Mouse (Mus musculus): ENCODE measurements around the gene Socs7. TPM values are rescaled to one million over a fixed set of nuclear protein-coding genes. Genes with fewer than 3 reads are reported as not detected.

Gene Socs7
- total and polyA plus RNA-seq, 2 experiments: 3.7 to 4.0 TPM

GRCm38 (mm10) chr11:97345446-97345845, 16.9 kb upstream of the Socs7 start:
- DNase-seq (ENCODE audit: extremely low read depth, low read depth, low spot score): no peak
- Histone ChIP-seq H3K4me1 (ENCODE audit: control insufficient read depth, insufficient read depth, low read length) (no peaks in the 10 kb centered on the region), H3K9ac (ENCODE audit: low read depth, low read length) (no peak overlapping the region), H3K4me3 (ENCODE audit: insufficient read depth, low read depth, low read length) (no peak overlapping the region), H3K79me2 (ENCODE audit: control insufficient read depth, insufficient read depth, low read length) (no peaks in the 10 kb centered on the region), H3K36me3 (ENCODE audit: control insufficient read depth, insufficient read depth, low read length) (no peaks in the 10 kb centered on the region), H3K27ac (replicated peaks; ENCODE audit: insufficient read depth, low read depth, low read length) (no peak overlapping the region), H3K27me3 (ENCODE audit: control insufficient read depth, insufficient read depth, low read length) (no peaks in the 10 kb centered on the region)
- 73% methylated on average over 10 of the region's 10 CpGs for WGBS
- TF ChIP-seq CTCF (IDR thresholded peaks at IDR 0.05; ENCODE audit: low read depth, low read length) (no peak), POLR2A (IDR thresholded peaks at IDR 0.05; ENCODE audit: extremely low read depth, insufficient read depth, low read length) (no peak)

- TF ChIP-seq POLR2A (IDR thresholded peaks at IDR 0.05; ENCODE audit: extremely low read depth, insufficient read depth, low read length) (no peak), CTCF (IDR thresholded peaks at IDR 0.05; ENCODE audit: low read depth, low read length) (no peak)
- H3K4me3 ChIP-seq (ENCODE audit: insufficient read depth, low read depth, low read length): no peak overlapping the region
- H3K9ac ChIP-seq (ENCODE audit: low read depth, low read length): no peak overlapping the region
- H3K4me1 ChIP-seq (ENCODE audit: control insufficient read depth, insufficient read depth, low read length): no peaks in the 10 kb centered on the region
- no peaks in the 10 kb centered on the region for H3K27me3 ChIP-seq (ENCODE audit: control insufficient read depth, insufficient read depth, low read length)
- no peak for DNase-seq (ENCODE audit: extremely low read depth, low read depth, low spot score)
- no peaks in the 10 kb centered on the region for H3K36me3 ChIP-seq (ENCODE audit: control insufficient read depth, insufficient read depth, low read length)
- no peak overlapping the region for H3K27ac ChIP-seq (replicated peaks; ENCODE audit: insufficient read depth, low read depth, low read length)
- H3K79me2 ChIP-seq (ENCODE audit: control insufficient read depth, insufficient read depth, low read length): no peaks in the 10 kb centered on the region
- WGBS: 84% methylated on average over 9 of the region's 9 CpGs
These were observed 16.0 kb upstream of the Socs7 start for GRCm38 (mm10) chr11:97346383-97346782.

GRCm38 (mm10) chr11:97347291-97347690, 15.1 kb upstream of the Socs7 start:
- Histone ChIP-seq H3K4me1 (ENCODE audit: control insufficient read depth, insufficient read depth, low read length) (no peaks in the 10 kb centered on the region), H3K27me3 (ENCODE audit: control insufficient read depth, insufficient read depth, low read length) (no peaks in the 10 kb centered on the region), H3K9ac (ENCODE audit: low read depth, low read length) (no peak overlapping the region), H3K4me3 (ENCODE audit: insufficient read depth, low read depth, low read length) (no peak overlapping the region), H3K79me2 (ENCODE audit: control insufficient read depth, insufficient read depth, low read length) (no peaks in the 10 kb centered on the region), H3K27ac (replicated peaks; ENCODE audit: insufficient read depth, low read depth, low read length) (no peak overlapping the region), H3K36me3 (ENCODE audit: control insufficient read depth, insufficient read depth, low read length) (no peaks in the 10 kb centered on the region)
- DNase-seq (ENCODE audit: extremely low read depth, low read depth, low spot score): no peak
- TF ChIP-seq POLR2A (IDR thresholded peaks at IDR 0.05; ENCODE audit: extremely low read depth, insufficient read depth, low read length) (no peak), CTCF (IDR thresholded peaks at IDR 0.05; ENCODE audit: low read depth, low read length) (no peak)
- WGBS: 70% methylated on average over 9 of the region's 9 CpGs

GRCm38 (mm10) chr11:97350035-97350434, 12.3 kb upstream of the Socs7 start:
- H3K4me3 ChIP-seq (ENCODE audit: insufficient read depth, low read depth, low read length): no peak overlapping the region
- no peak overlapping the region for H3K27ac ChIP-seq (replicated peaks; ENCODE audit: insufficient read depth, low read depth, low read length)
- no peak for TF ChIP-seq CTCF (IDR thresholded peaks at IDR 0.05; ENCODE audit: low read depth, low read length)
- TF ChIP-seq POLR2A (IDR thresholded peaks at IDR 0.05; ENCODE audit: extremely low read depth, insufficient read depth, low read length): no peak
- H3K9ac ChIP-seq (ENCODE audit: low read depth, low read length): no peak overlapping the region
- no peaks in the 10 kb centered on the region for H3K27me3 ChIP-seq (ENCODE audit: control insufficient read depth, insufficient read depth, low read length)
- H3K36me3 ChIP-seq (ENCODE audit: control insufficient read depth, insufficient read depth, low read length): no peaks in the 10 kb centered on the region
- H3K4me1 ChIP-seq (ENCODE audit: control insufficient read depth, insufficient read depth, low read length): no peaks in the 10 kb centered on the region
- no peak for DNase-seq (ENCODE audit: extremely low read depth, low read depth, low spot score)
- 56% methylated on average over 2 of the region's 2 CpGs for WGBS
- H3K79me2 ChIP-seq (ENCODE audit: control insufficient read depth, insufficient read depth, low read length): no peaks in the 10 kb centered on the region

- no peak within 1 kb of the TSS for H3K9ac ChIP-seq (ENCODE audit: low read depth, low read length)
- WGBS: 82% methylated on average over 3 of the region's 3 CpGs
- no peaks in the 10 kb centered on the region for H3K4me1 ChIP-seq (ENCODE audit: control insufficient read depth, insufficient read depth, low read length)
- DNase-seq (ENCODE audit: extremely low read depth, low read depth, low spot score): no peak
- no peaks in the 10 kb centered on the region for H3K36me3 ChIP-seq (ENCODE audit: control insufficient read depth, insufficient read depth, low read length)
- TF ChIP-seq CTCF (IDR thresholded peaks at IDR 0.05; ENCODE audit: low read depth, low read length) (no peak), POLR2A (IDR thresholded peaks at IDR 0.05; ENCODE audit: extremely low read depth, insufficient read depth, low read length) (no peak)
- H3K27ac ChIP-seq (replicated peaks; ENCODE audit: insufficient read depth, low read depth, low read length): no peak within 1 kb of the TSS
- no peaks in the 10 kb centered on the region for H3K79me2 ChIP-seq (ENCODE audit: control insufficient read depth, insufficient read depth, low read length)
- no peaks in the 10 kb centered on the region for H3K27me3 ChIP-seq (ENCODE audit: control insufficient read depth, insufficient read depth, low read length)
- no peak within 1 kb of the TSS for H3K4me3 ChIP-seq (ENCODE audit: insufficient read depth, low read depth, low read length)
These were observed 10.2 kb upstream of the Socs7 start, which contains the start of gene Gpr179 for GRCm38 (mm10) chr11:97352027-97352684. Gene Gpr179, minus strand, starts transcription at chr11:97352077.

GRCm38 (mm10) chr11:97352935-97353597, 9.3 kb upstream of the Socs7 start:
- no peak for TF ChIP-seq CTCF (IDR thresholded peaks at IDR 0.05; ENCODE audit: low read depth, low read length)
- no peak for TF ChIP-seq POLR2A (IDR thresholded peaks at IDR 0.05; ENCODE audit: extremely low read depth, insufficient read depth, low read length)
- Histone ChIP-seq H3K4me1 (ENCODE audit: control insufficient read depth, insufficient read depth, low read length) (no peaks in the 10 kb centered on the region), H3K4me3 (ENCODE audit: insufficient read depth, low read depth, low read length) (no peak overlapping the region), H3K79me2 (ENCODE audit: control insufficient read depth, insufficient read depth, low read length) (no peaks in the 10 kb centered on the region), H3K9ac (ENCODE audit: low read depth, low read length) (no peak overlapping the region), H3K27ac (replicated peaks; ENCODE audit: insufficient read depth, low read depth, low read length) (no peak overlapping the region), H3K27me3 (ENCODE audit: control insufficient read depth, insufficient read depth, low read length) (no peaks in the 10 kb centered on the region), H3K36me3 (ENCODE audit: control insufficient read depth, insufficient read depth, low read length) (no peaks in the 10 kb centered on the region)
- 78% methylated on average over 4 of the region's 4 CpGs for WGBS
- no peak for DNase-seq (ENCODE audit: extremely low read depth, low read depth, low spot score)

Data from liver, adult 2 months (tissue).